Mouse (Mus musculus) kidney, embryonic 14.5 days (tissue): ENCODE measurements around the gene Got1. TPM values are rescaled to one million over a fixed set of nuclear protein-coding genes. Genes with fewer than 3 reads are reported as not detected.
"Not testable (repeated sequence)": the region's sequence is repeated elsewhere in the genome, so short reads cannot be mapped to it uniquely, and the experiment has no call there.

Source experiments
- ATAC-seq: fragments of 200-750 bp; cut with Nextera tagmentation; 2 replicates; pipeline ENCODE4 v1.8.0; 2017; ENCODE audit warnings: moderate number of reproducible peaks, mild to moderate bottlenecking, moderate TSS enrichment, moderate library complexity; ENCODE audit not compliant: low FRiP score, low TSS enrichment
- H3K27ac ChIP-seq: fragments of 300-500 bp; sonication (generic); 2 replicates; pipeline ENCODE4 v1.5.1; 2014; ENCODE audit warnings: low read depth, mild to moderate bottlenecking, low read length, moderate library complexity, mixed read lengths
- H3K27me3 ChIP-seq: fragments of 300-500 bp; sonication (generic); 2 replicates; pipeline ENCODE4 v1.6.1; 2014; ENCODE audit warnings: mild to moderate bottlenecking, low read length; ENCODE audit not compliant: control insufficient read depth, insufficient read depth
- H3K36me3 ChIP-seq: fragments of 300-500 bp; sonication (generic); 2 replicates; pipeline ENCODE4 v1.6.1; 2014; ENCODE audit warnings: low read length, mixed read lengths; ENCODE audit not compliant: control insufficient read depth, insufficient read depth
- H3K4me1 ChIP-seq: fragments of 300-500 bp; sonication (generic); 2 replicates; pipeline ENCODE4 v1.6.1; 2014; ENCODE audit warnings: low read length, mixed read lengths; ENCODE audit not compliant: control insufficient read depth, insufficient read depth
- H3K4me2 ChIP-seq: fragments of 300-500 bp; sonication (generic); replicated peaks from 2 replicates; pipeline ENCODE4 v1.6.1; 2014; ENCODE audit warnings: low read depth, mild to moderate bottlenecking, low read length
- H3K4me3 ChIP-seq: fragments of 300-500 bp; sonication (generic); 2 replicates; pipeline ENCODE4 v1.5.1; 2014; ENCODE audit warnings: mild to moderate bottlenecking, low read length
- H3K9ac ChIP-seq: fragments of 300-500 bp; sonication (generic); 2 replicates; pipeline ENCODE4 v1.6.1; 2014; ENCODE audit warnings: low read depth, mild to moderate bottlenecking, low read length, moderate library complexity
- H3K9me3 ChIP-seq: fragments of 300-500 bp; sonication (generic); 2 replicates; pipeline ENCODE4 v1.6.1; 2016; ENCODE audit warnings: low read length; ENCODE audit not compliant: control insufficient read depth
- WGBS: fragments of 180-500 bp; shearing (Covaris S2); extraction: QIAGEN DNeasy Blood & Tissue Kit; methylation state at CpG from one replicate; pipeline ENCODE4 v1.1.7; 2014; 5-methylcytosine and 5-hydroxymethylcytosine counted together
- polyA plus RNA-seq: library from polyadenylated mRNA; unstranded; fragments of >200 nt; fragmentation: Nextera tagmentation; extraction: Ambion mirVana; gene quantifications from 2 replicates; pipeline ENCODE4 v1.2.1, GENCODE M21; 2014

The Got1 gene
- polyA plus RNA-seq, 1 experiment from 2014 or later, result 43.4 TPM

DNA sequence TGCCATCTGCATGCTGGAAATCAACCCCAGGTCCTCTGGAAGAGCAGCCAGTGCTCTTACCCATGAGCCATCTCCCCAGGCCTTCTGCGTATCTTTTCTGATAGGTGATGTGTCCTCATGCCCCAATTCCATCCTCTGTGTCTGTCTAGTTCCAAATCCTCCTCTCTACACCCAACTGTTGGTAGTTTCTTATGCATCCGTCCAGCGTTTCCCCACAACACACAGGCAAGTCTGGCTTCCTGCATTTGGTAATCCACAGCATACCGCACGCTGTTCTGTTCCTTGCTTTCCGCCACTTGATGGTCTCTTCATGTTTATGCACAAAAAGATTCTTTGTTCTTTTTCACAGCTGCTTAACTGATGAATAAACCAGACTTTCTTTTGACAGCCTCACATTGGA, 7.1 kb downstream of the Got1 start:
- Histone ChIP-seq H3K27ac (no peak overlapping the region), H3K4me2 (no peak overlapping the region), H3K4me3 (no peak overlapping the region), H3K9ac (no peak overlapping the region), H3K36me3 (peaks cover 3% of the 10 kb centered on the region; the same call in 1 of the 2 replicates), H3K27me3 (no peaks in the 10 kb centered on the region), H3K4me1 (peaks cover 7% of the 10 kb centered on the region), H3K9me3 (no peaks in the 10 kb centered on the region)
- no peak for ATAC-seq
- WGBS, result 96% methylated on average over 6 of the region's 6 CpGs

DNA sequence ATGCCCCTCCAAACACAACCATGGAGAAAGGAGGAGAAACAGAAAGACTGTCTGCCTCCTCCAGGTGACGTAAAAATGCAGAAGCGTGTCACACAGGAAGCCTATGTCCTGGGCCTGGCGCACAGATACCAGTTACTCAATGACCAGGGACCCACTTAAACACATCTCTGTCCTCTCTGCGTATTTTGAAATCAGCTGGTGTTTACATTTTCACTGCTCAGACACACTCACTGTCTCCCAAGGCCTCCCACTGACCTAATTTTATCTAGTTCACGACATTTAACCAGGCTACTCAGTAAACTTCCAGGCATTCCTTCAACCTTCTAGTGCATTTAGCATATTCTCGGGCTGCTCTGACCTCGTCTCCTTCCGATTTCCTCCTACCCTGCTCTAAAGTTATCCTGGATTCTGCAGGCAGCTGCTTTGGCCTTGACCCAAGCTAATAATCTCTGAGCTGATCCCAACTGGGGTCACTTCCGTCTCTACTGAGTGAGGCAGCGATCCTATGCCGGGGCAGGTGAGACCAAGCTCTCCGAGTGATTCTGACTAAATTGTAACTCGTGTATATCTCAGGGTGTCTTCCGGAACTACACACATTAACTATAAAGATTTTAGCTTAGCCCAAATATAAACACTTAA, 7.9 kb downstream of the Got1 start:
- peaks cover 7% of the 10 kb centered on the region for H3K4me1 ChIP-seq
- no peak overlapping the region for H3K4me3 ChIP-seq
- no peak overlapping the region for H3K9ac ChIP-seq
- no peaks in the 10 kb centered on the region for H3K27me3 ChIP-seq
- 84% methylated on average over 14 of the region's 14 CpGs for WGBS
- H3K36me3 ChIP-seq, result peaks cover 3% of the 10 kb centered on the region; the same call in 1 of the 2 replicates
- no peak overlapping the region for H3K4me2 ChIP-seq
- H3K9me3 ChIP-seq, result no peaks in the 10 kb centered on the region
- no peak for ATAC-seq
- H3K27ac ChIP-seq, result no peak overlapping the region

DNA sequence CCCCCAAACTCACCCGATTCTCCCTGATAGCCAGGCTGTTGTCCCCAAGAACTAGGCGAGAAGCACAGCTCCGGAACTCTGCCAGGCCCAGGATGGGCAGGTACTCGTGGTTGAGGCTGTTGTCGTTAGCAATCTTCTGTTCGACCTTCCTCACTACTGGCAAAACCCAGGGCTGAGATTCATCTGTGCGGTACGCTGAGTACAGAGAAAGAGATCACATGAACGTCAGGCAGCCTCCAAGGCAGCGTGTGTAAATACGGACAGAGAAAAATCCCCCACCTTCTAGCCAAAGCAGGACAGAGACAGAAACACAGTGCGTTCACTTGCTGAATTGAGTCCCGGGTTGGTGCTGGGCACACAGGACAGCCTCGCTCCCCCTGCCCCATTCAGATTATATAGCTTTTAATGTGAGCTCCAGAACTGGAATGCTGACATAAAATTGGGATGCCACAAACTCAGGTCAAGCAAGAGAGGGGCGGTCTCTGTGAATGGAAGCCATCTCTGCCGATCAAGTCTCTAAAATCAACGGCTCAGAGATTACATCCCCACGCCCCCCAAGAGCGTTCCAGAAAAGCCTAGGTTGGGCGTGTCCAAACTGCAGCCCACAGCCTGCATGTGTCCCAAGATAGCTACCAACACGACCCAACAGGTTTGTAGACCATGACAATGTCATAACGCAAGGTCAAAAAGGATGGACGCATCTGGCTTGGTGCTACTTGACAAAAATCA, 8.6 kb downstream of the Got1 start:
- no peak overlapping the region for H3K4me3 ChIP-seq
- H3K36me3 ChIP-seq, result peaks cover 10% of the 10 kb centered on the region
- H3K4me1 ChIP-seq, result peaks cover 8% of the 10 kb centered on the region
- no peak overlapping the region for H3K4me2 ChIP-seq
- no peak overlapping the region for H3K9ac ChIP-seq
- H3K27me3 ChIP-seq, result no peaks in the 10 kb centered on the region
- 91% methylated on average over 23 of the region's 23 CpGs for whole genome bisulfite sequencing
- H3K9me3 ChIP-seq, result no peaks in the 10 kb centered on the region
- no peak overlapping the region for H3K27ac ChIP-seq
- ATAC-seq, result no peak

DNA sequence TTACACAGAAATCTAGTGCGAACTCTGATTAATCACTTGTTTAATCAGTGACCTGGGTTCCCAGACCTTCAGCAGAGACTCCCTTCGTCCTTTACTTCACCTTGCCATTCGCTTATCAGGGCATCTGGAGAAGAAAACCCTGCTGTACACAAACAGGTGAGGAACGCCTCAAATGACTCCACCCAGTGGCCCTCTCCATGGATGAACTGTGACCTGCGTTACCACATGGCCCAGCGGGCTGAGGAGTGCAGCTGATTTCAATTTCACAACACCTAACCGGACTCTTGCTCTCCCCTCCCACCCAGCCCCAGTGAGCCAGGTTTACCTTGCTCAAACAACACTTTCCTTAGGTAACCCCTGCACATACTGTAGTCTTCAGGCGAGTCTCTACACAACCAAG, 10.5 kb downstream of the Got1 start:
- WGBS, result 78% methylated on average over 8 of the region's 8 CpGs
- Histone ChIP-seq H3K36me3 (peaks cover 19% of the 10 kb centered on the region), H3K27ac (no peak overlapping the region)

DNA sequence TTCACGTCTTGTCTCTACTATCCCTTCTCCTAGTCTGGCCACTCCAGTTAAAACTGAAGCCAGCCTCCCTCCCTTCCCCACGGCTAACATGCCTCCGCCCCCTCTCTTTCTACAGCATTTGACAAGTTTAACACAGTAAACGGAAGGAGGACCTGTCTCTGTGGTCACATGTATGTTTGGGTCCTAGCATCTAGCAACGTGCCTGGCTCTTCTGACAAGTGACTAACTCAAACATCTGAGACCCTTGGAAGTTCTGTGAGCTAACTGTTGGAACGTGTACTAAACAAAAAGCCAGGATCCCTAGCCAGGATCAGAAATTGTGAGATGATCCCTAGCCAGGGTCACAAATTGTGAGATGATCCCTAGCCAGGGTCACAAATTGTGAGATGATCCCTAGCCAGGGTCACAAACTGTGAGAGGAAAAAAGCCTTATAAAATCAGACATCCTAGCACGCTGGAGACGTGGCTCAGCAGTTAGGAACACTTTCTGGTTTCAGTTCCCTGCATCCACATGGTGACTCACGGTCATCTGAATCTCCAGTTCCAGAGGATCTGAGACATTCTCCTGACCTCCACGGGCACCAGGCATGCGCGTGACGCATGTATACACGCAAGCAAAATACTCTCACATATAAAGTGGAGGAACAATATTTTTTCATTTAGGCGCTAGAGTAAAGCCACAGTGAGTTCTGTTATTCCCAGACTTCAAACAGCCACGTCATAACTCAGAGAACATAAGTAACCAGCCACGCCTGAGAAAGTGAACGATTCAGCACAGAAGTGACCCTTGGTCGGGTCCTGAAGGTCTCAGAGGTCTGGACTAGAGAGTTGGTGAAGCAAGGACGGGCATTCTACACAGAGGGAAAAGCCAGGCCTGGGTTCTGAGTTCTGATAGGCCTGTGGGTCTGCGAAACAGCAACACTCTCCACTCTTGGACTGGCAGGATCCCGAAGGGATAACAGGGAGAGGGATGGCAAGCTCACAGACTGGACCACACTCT, 12.5 kb downstream of the Got1 start:
- H3K9me3 ChIP-seq, result no peaks in the 10 kb centered on the region
- no peaks in the 10 kb centered on the region for H3K27me3 ChIP-seq
- ATAC-seq, result no peak
- H3K36me3 ChIP-seq, result peaks cover 28% of the 10 kb centered on the region
- no peak overlapping the region for H3K4me3 ChIP-seq
- no peak overlapping the region for H3K27ac ChIP-seq
- H3K4me1 ChIP-seq, result 0 out of 2 replicates have a peak, but pooled peaks cover 3% of the 10 kb centered on the region
- no peak overlapping the region for H3K4me2 ChIP-seq
- H3K9ac ChIP-seq, result no peak overlapping the region
- WGBS, result 63% methylated on average over 22 of the region's 22 CpGs

More for the DNA sequence above, 10.5 kb downstream of the Got1 start:
- H3K4me2 ChIP-seq, result no peak overlapping the region
- no peak overlapping the region for H3K4me3 ChIP-seq
- H3K9me3 ChIP-seq, result no peaks in the 10 kb centered on the region
- no peak for ATAC-seq
- H3K4me1 ChIP-seq, result 0 out of 2 replicates have a peak, but pooled peaks cover 3% of the 10 kb centered on the region
- no peak overlapping the region for H3K9ac ChIP-seq
- no peaks in the 10 kb centered on the region for H3K27me3 ChIP-seq

DNA sequence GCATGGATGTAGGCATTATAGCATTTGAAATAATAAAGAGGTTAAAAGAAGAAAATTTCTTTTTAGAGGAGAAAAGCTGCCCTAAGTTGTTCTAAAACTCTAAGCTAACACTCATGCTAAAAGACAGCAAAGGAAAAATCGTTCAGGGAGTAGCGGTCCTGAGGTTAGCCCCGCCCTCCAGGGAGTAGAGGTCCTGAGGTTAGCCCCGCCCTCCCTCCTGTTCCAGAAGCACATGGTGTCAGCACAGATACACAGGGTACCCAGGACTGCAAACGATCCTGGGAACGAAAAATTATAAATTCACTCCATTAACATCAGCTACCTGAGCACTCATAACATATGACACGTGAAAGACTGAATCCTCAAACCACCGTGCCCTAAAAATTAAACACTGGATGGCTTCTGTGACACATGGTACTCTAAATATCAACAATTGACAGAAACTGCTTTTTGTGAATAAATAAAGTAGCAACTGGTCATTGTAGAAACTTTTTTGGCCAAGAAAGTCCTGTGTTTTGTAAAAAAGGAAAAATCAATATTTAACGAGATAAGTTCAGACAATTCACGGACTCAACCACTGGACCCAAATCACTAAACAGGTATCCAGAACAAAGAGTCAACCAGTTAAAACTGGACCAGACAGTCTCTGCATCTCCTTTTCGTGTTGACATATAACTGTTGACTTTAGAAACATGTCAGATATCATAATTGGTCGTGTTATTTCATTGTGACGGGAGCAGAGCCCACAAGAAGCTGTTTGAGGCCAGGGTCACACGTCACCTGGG, 13.8 kb downstream of the Got1 start:
- ATAC-seq, result no peak
- Histone ChIP-seq H3K9ac (no peak overlapping the region), H3K36me3 (peaks cover 31% of the 10 kb centered on the region), H3K27ac (no peak overlapping the region), H3K9me3 (no peaks in the 10 kb centered on the region), H3K4me1 (0 out of 2 replicates have a peak, but pooled peaks cover 3% of the 10 kb centered on the region), H3K4me2 (no peak overlapping the region), H3K4me3 (no peak overlapping the region), H3K27me3 (no peaks in the 10 kb centered on the region)
- WGBS, result 93% methylated on average over 14 of the region's 14 CpGs

DNA sequence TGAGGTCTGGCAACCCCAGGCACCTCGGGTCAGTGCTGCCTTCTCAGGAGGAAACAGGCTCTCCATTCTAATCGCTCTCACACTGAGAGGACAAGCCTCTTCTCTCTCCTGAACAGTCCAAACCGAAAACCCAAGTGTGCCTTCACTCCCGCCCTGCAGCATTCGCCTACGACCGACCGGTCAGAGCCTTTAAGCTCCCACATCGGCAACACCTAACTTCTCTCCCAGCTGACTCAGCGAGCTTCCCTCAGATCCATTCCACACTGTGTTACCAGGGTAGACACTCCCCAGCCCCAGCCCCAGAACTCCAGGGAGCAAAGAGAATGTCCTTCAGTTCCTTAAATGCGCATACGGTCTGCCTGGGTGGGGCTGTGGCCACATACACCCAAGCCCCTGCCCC, 19.0 kb downstream of the Got1 start:
- no peak overlapping the region for H3K4me3 ChIP-seq
- H3K9ac ChIP-seq, result no peak overlapping the region
- H3K27ac ChIP-seq, result no peak overlapping the region
- H3K9me3 ChIP-seq, result no peaks in the 10 kb centered on the region
- H3K4me1 ChIP-seq, result no peaks in the 10 kb centered on the region
- 93% methylated on average over 12 of the region's 12 CpGs for WGBS
- no peak for ATAC-seq
- H3K27me3 ChIP-seq, result no peaks in the 10 kb centered on the region
- H3K4me2 ChIP-seq, result no peak overlapping the region
- peaks cover 46% of the 10 kb centered on the region for H3K36me3 ChIP-seq

DNA sequence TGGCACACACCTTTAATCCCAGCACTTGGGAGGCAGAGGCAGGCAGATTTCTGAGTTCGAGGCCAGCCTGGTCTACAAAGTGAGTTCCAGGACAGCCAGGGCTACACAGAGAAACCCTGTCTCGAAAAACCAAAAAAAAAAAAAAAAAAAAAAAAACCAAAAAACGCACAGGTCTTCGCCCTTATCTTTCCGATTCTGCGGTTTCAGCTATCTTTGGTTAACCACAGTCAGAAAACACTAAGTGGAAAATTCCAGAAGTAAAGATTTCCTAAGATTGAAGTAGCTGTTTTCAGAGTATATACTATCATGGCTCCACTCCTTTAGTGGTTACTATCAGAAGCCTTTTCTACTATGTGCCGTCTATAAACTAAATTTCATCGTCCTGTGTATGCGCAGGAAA, 20.8 kb downstream of the Got1 start:
- not testable (repeated sequence) for H3K9me3 ChIP-seq, H3K27ac ChIP-seq, H3K4me2 ChIP-seq, H3K4me3 ChIP-seq, ATAC-seq, H3K9ac ChIP-seq, H3K4me1 ChIP-seq, H3K27me3 ChIP-seq
- peaks cover 46% of the 10 kb centered on the region for H3K36me3 ChIP-seq
- WGBS, result 96% methylated on average over 8 of the region's 9 CpGs
